Mouse (Mus musculus): Measurements from ENCODE around the gene Aldh5a1.

DNA sequence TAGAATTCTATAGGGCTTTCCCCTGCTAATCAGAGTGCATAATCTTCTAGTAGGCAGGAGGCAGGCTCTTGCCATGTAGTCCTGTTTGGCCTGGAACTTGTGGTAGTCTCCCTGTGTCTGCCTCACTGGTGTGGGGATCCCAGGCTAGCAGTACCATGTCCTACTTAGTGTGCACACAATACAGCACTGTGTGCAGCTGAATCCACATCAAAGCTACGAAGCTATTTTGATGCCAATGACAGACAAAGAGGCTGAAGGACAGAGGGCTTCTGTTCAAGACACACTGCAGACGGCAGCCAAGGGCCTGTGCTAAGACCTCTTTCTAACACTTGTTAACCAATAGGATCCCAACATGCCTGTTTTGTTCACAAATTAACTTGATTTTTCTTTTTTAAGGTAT lies 48.0 kb upstream of the Aldh5a1 start:
- TF ChIP-seq POLR2A (IDR thresholded peaks at IDR 0.05; ENCODE audit: low read depth, low read length): no peak
- TF ChIP-seq CTCF (conservative IDR thresholded peaks at IDR 0.05; ENCODE audit: insufficient read depth, insufficient read length, low read depth, low read length): no peak
